Mouse (Mus musculus) common myeloid progenitor, adult 5-6 weeks (primary cell): ENCODE data around the gene Atg7. TPM values are rescaled to one million over a fixed set of nuclear protein-coding genes. Genes with fewer than 3 reads are reported as not detected.

ENCODE experiments used
- total RNA-seq: library from RNA; stranded (forward); fragments of 200-1000, 187-1606 nt; gene quantifications from 2 replicates; pipeline ENCODE4 v1.2.3, GENCODE M21; 2017

Atg7 gene
- total RNA-seq, 1 experiment from 2014 or later: 17.2 TPM

Other genes with a start within 250 kb of the Atg7 start
- 0.09 TPM in 1 of 2 replicates, not detected in the other for gene Hrh1, start 245.2 kb upstream of the Atg7 start, total RNA-seq